Mouse (Mus musculus): Measurements from ENCODE around the gene Ajap1. TPM values are rescaled to one million over a fixed set of nuclear protein-coding genes. Genes with fewer than 3 reads are reported as not detected.
A peak's percentile ranks its signal among the peaks of the same experiment; 100 is the strongest.

Gene Ajap1
- polyA plus RNA-seq (2016; fragmentation: Nextera tagmentation; extraction: Ambion mirVana) = 0.16 and 0.41 TPM in 2 replicates

DNA sequence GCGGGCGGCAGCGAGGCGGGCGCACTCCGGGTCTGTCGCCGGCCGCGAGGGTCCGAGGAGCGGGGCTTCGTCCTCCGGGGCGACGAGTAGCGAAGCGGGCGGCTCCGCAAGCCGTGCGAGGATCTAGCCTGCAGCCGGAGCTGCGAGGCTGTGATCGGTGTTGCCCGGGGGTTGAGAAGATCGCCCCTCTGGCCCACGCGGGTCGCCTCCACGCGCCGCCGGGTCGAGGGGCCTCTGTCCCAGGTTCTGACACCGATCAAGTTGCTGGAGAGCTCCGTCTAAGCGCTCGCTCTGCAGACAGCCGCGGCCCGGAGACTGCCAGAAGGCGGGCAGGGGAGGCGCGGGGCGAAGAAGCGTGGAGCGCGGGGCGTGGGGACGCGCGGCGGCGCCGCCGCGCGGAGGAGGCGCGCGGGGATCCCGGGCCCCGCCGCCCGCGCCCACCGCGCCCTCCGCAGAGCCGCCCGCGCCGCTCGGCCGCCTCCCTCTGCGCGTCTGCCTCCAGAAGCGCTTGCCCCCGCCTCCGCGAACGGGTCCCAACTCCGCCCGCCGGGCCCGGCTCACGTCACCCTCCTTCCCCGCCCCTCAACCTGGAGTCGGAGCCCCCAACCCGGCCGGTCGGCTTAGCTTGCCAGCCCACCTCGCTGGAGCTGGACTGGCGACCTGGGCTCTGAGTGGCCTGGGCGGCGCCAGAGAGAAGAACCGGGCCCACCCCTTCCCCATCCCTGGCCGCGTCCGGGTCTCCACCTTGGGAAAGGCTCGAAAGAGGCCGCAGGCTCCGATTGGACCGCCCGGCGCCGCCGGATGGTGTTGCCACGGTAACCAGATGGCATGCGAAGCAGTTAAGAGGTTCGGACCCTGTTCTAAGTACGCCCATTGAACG lies at the start of gene Ajap1:
Gene Ajap1 (minus strand): TSS at position 353 of the 880 bp plus-strand sequence.
- H3K4me3 ChIP-seq = peak within 1 kb of the TSS; percentile 62
- no peak for DNase-seq (ENCODE audit: low spot score)
- no peaks in the 10 kb centered on the region for H3K9me3 ChIP-seq
- H3K27me3 ChIP-seq (ENCODE audit: insufficient read depth, poor library complexity, severe bottlenecking) = peaks cover 89% of the 10 kb centered on the region
- H3K36me3 ChIP-seq = no peaks in the 10 kb centered on the region
- WGBS = 1% methylated on average over 114 of the region's 114 CpGs
- H3K4me1 ChIP-seq = peaks cover 20% of the 10 kb centered on the region
- 0 out of 2 replicates have a peak within 1 kb of the TSS, but pooled peaks have one; percentile 36 for H3K27ac ChIP-seq

DNA sequence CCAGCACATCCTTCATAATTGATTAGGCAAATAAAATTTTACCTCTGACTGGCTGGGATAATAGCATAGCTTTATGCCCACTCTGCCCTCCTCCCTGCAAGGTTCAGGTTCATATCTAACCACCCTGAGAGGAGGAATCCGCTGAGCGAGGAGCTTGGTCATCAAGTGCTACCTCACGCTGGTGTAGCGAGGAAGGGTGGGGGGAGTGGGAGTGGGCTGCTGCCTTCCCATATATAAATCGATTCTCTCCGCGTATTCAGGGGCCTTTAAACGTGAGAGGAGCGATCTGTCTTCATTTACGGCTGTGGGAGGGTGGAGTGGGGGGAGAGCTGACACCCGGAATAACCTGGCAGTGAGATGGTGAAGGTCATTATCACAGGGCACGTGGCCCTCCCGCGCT lies 47.9 kb upstream of the Ajap1 start:
- H3K27me3 ChIP-seq (ENCODE audit: insufficient read depth, poor library complexity, severe bottlenecking) = peaks cover 5% of the 10 kb centered on the region; the same call in 1 of the 2 replicates
- H3K36me3 ChIP-seq = no peaks in the 10 kb centered on the region
- DNase-seq (ENCODE audit: low spot score) = no peak
- no peaks in the 10 kb centered on the region for H3K9me3 ChIP-seq
- no peak overlapping the region for H3K4me3 ChIP-seq
- H3K27ac ChIP-seq = no peak overlapping the region
- WGBS = 73% methylated on average over 14 of the region's 14 CpGs
- H3K4me1 ChIP-seq = peaks cover 13% of the 10 kb centered on the region

DNA sequence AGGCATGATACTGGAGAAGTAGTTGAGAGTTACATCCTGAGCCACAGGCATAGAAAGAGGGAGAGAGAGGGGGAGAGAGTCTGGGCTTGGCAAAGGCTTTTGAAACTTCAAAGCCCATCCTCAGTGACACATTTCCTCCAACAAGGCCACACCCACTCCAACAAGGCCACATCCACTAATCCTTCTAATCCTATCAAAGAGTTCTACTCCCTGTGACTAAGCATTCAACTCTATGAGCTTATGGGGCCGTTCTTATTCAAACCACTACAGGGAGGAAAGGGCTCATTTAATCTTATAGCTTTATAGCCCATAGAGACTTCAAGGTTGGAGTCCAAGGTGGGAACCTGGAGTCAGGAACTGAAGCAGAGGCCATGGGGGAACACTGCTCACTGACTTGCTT lies 39.0 kb upstream of the Ajap1 start:
- H3K9me3 ChIP-seq = no peaks in the 10 kb centered on the region
- H3K36me3 ChIP-seq = no peaks in the 10 kb centered on the region
- no peaks in the 10 kb centered on the region for H3K27me3 ChIP-seq (ENCODE audit: insufficient read depth, poor library complexity, severe bottlenecking)
- H3K4me1 ChIP-seq = no peaks in the 10 kb centered on the region
- DNase-seq (ENCODE audit: low spot score) = no peak
- WGBS = 71% methylated on average over 1 of the region's 1 CpGs
- no peak overlapping the region for H3K27ac ChIP-seq
- H3K4me3 ChIP-seq = no peak overlapping the region

DNA sequence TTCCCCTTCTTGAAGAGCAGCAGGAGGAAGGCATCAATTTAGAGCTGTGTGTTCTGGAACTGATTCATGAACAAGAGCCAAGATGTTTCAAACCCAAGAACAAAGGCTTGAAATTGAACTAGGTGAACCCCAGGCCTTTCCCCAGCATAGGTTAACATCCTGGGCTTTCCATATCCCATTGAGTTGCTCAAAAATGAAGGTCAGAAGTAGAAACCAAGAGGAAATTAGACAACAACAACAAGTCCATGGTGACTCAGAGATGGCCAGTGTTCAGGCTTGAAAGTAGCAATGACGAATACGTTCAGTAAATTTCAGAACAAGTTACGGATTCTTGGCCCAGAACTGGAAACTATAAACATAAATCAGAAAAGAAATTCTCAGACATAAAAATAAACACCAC lies 37.3 kb upstream of the Ajap1 start:
- H3K9me3 ChIP-seq = no peaks in the 10 kb centered on the region
- no peaks in the 10 kb centered on the region for H3K36me3 ChIP-seq
- H3K27ac ChIP-seq = no peak overlapping the region
- no peaks in the 10 kb centered on the region for H3K4me1 ChIP-seq
- DNase-seq (ENCODE audit: low spot score) = no peak
- 86% methylated on average over 3 of the region's 3 CpGs for WGBS
- H3K4me3 ChIP-seq = no peak overlapping the region
- H3K27me3 ChIP-seq (ENCODE audit: insufficient read depth, poor library complexity, severe bottlenecking) = no peaks in the 10 kb centered on the region

DNA sequence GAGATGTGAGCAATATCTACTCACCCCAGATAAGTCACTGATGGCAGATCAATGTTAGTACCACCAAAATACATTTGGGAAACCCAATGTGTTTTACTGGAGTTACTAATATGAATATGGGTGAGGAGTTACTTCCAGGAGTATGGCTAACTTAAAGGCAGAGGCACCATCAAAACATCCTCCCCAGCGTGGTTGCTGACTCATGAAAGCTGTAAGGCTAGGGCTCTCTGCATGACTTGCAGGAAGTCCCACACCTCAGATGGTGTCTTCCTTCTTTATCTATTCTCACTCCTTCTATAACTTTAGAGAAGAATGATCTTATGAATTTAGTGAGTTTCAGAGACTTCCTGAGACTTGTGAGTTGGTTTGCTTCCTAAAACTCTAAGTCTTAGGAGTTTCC lies 36.7 kb upstream of the Ajap1 start:
- DNase-seq (ENCODE audit: low spot score) = no peak
- no peaks in the 10 kb centered on the region for H3K9me3 ChIP-seq
- no peak overlapping the region for H3K27ac ChIP-seq
- no peaks in the 10 kb centered on the region for H3K36me3 ChIP-seq
- 76% methylated on average over 1 of the region's 1 CpGs for WGBS
- no peak overlapping the region for H3K4me3 ChIP-seq
- no peaks in the 10 kb centered on the region for H3K4me1 ChIP-seq
- H3K27me3 ChIP-seq (ENCODE audit: insufficient read depth, poor library complexity, severe bottlenecking) = no peaks in the 10 kb centered on the region

DNA sequence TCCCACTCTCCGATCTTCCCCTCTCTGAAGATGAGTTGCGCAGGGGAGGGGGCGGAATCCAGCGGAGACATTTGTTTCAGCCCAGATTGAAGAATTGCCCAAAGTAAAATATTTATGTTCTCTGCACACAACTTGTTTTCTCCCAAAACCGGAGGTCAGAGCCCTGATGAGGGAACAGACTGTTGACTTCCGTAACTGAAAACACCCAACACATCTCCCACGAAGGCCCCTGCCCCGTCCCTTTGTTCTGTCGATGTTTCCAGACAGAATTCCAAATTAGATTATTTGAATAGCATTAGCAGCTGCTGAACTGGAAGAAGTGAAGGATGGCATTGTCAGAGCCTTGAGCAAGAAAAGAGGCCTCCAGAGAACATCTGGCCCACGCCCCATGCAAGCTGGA lies 33.2 kb upstream of the Ajap1 start:
- Histone ChIP-seq H3K36me3 (no peaks in the 10 kb centered on the region), H3K4me1 (no peaks in the 10 kb centered on the region), H3K27ac (no peak overlapping the region), H3K27me3 (ENCODE audit: insufficient read depth, poor library complexity, severe bottlenecking) (no peaks in the 10 kb centered on the region), H3K9me3 (no peaks in the 10 kb centered on the region), H3K4me3 (no peak overlapping the region)
- whole genome bisulfite sequencing = 83% methylated on average over 10 of the region's 10 CpGs
- DNase-seq (ENCODE audit: low spot score) = no peak

DNA sequence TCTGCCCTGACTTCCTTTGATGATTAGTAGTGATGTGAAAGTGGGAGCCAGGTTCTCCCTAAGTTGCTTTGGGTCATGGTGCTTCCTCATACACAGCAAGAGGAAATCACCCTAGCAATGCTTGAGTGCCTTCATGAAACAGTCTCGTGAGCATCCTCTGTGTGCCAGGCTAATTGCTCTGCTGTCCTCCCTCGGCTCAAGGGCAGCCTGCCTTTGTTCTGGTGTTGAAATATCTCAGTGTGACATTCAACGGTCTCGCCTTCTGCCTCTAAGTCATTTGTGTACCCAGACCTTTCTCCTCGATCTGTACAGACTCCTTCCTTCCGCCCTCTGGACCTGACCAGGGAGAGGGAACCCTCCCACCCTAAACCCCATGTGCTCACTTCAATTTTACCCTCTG lies 31.5 kb upstream of the Ajap1 start:
- Histone ChIP-seq H3K36me3 (no peaks in the 10 kb centered on the region), H3K27ac (no peak overlapping the region), H3K4me3 (no peak overlapping the region), H3K9me3 (no peaks in the 10 kb centered on the region), H3K27me3 (ENCODE audit: insufficient read depth, poor library complexity, severe bottlenecking) (no peaks in the 10 kb centered on the region), H3K4me1 (no peaks in the 10 kb centered on the region)
- WGBS = 84% methylated on average over 6 of the region's 6 CpGs
- DNase-seq (ENCODE audit: low spot score) = no peak

DNA sequence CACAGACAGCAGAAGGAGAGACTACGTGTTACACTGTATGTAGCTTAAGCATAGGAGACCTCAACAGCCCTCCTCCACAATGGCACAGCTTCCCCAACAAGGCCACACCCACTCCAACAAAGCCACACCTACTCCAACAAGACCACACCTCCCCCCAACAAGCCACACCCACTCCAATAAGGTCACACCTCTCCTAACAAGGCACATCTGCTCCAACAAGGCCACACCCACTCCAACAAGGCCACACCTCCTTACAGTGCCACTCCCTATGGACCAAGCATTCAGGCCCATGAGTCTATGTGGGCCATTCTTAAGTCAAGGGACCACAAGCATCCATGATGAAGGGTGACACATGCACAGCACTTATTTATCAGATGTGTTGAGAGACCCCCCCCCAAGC lies 28.9 kb upstream of the Ajap1 start:
- WGBS = 97% methylated on average over 1 of the region's 1 CpGs
- no peaks in the 10 kb centered on the region for H3K27me3 ChIP-seq (ENCODE audit: insufficient read depth, poor library complexity, severe bottlenecking)
- 0 out of 2 replicates have a peak, but pooled peaks cover 3% of the 10 kb centered on the region for H3K9me3 ChIP-seq
- DNase-seq (ENCODE audit: low spot score) = peak; percentile 81
- H3K27ac ChIP-seq = no peak overlapping the region
- no peaks in the 10 kb centered on the region for H3K4me1 ChIP-seq
- no peaks in the 10 kb centered on the region for H3K36me3 ChIP-seq
- no peak overlapping the region for H3K4me3 ChIP-seq

DNA sequence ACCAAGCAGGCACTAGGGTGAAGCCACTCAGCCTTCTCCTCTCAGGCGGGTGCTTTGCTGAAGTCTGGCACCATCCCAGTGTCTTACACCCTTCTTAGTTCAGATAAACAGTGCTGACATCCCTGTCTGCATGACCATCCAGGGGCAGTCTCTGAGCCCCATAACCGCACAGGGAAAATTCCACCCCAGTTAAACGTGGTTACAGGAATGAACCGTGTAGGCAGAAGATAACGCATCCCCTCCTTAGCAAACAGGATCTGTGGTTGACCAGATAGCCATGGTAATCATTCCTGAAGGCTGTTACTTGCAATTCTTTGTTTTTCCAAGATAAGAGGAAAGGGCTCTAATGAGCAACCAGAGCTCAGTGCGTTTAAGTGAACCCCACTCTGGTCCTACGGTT lies 19.3 kb upstream of the Ajap1 start:
- Histone ChIP-seq H3K9me3 (no peaks in the 10 kb centered on the region), H3K27me3 (ENCODE audit: insufficient read depth, poor library complexity, severe bottlenecking) (peaks cover 11% of the 10 kb centered on the region), H3K4me3 (no peak overlapping the region), H3K36me3 (no peaks in the 10 kb centered on the region), H3K27ac (no peak overlapping the region), H3K4me1 (no peaks in the 10 kb centered on the region)
- DNase-seq (ENCODE audit: low spot score) = no peak
- WGBS = 28% methylated on average over 7 of the region's 7 CpGs

DNA sequence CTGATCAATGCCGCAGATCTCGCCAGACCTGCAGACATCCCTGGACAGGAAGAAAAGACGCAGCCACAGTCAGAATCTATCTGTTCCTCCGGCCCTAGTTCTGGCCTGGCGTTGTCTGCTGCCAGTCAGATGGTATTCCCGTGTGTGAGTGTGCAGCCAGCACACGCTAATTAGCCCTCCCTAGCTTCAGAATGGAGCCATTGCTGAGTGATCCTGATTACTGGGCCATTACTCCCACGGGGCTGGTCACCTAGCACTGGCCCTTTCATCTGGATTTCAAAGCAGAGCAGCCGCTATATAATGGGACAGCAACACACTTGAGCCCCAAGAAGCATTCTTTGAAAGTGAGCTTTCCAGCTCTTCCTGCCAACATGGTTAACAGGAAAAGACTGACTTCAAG lies 9.8 kb upstream of the Ajap1 start:
- 57% methylated on average over 9 of the region's 9 CpGs for WGBS
- 0 out of 2 replicates have a peak, but pooled peaks cover 3% of the 10 kb centered on the region for H3K4me1 ChIP-seq
- H3K27ac ChIP-seq = no peak overlapping the region
- H3K9me3 ChIP-seq = no peaks in the 10 kb centered on the region
- no peak for DNase-seq (ENCODE audit: low spot score)
- no peak overlapping the region for H3K4me3 ChIP-seq
- peaks cover 21% of the 10 kb centered on the region for H3K27me3 ChIP-seq (ENCODE audit: insufficient read depth, poor library complexity, severe bottlenecking)
- no peaks in the 10 kb centered on the region for H3K36me3 ChIP-seq

DNA sequence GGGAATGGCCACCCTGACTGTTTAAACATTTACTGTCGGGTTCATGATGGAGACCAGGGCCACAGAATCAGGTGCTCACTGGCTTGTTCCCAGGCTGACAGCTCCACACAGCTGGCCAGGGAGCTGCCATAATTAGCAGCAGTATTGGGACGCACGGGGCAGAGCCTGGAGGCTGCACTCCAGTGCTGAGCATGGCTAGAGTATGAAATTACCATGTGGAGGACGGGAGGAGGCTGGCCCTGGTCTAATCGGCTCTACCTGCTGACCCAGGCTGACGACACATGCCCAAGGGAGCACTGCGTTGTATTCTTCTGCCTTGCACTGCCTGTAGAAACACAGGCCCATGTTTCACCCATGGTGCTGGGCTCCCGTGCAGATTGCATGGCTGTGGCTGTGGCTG lies 6.5 kb upstream of the Ajap1 start:
- Histone ChIP-seq H3K9me3 (no peaks in the 10 kb centered on the region), H3K4me1 (0 out of 2 replicates have a peak, but pooled peaks cover 3% of the 10 kb centered on the region), H3K27ac (no peak overlapping the region), H3K36me3 (no peaks in the 10 kb centered on the region), H3K27me3 (ENCODE audit: insufficient read depth, poor library complexity, severe bottlenecking) (peaks cover 37% of the 10 kb centered on the region), H3K4me3 (no peak overlapping the region)
- no peak for DNase-seq (ENCODE audit: low spot score)
- 78% methylated on average over 8 of the region's 8 CpGs for WGBS

DNA sequence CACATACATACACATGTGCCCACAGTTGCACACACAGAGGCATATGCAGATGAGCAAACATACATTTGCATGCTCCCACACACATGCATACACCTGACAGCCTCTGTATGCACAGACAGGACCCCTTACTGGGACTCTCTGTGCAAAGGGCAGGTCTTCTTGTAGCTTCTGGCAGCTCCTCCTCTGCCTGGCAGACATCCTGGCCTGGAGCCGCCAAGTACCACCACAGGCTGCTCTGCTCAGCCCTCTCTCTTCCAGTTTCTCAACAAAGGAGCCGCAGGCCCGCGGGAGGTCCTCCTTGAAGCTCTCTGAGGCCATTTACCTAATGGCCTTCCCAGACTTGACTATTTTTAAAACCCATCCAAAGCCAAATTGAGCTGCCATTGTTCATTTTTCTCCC lies 3.3 kb upstream of the Ajap1 start:
- Histone ChIP-seq H3K27me3 (ENCODE audit: insufficient read depth, poor library complexity, severe bottlenecking) (peaks cover 70% of the 10 kb centered on the region), H3K27ac (no peak overlapping the region)
- 57% methylated on average over 4 of the region's 4 CpGs for WGBS

DNA sequence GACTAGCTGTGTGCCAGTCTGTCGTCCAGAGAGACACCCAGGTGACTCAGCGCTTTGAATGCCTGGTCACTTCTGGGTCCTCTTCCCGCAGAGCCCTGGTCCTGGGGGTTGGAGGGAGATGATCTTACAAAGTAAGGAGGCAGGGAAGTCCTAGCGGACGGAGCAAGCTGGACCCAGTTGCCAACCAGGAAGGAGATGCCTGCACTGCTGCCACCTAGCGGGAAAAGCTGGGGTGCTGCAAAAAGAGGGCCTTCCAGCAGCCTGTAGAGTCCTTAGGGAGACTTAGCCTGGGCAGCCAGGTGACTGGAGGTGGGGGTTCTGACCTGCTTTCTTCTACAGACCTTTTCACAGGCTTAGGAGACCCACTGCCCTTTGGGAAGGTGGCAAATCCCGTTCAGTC lies 1.8 kb upstream of the Ajap1 start:
- H3K27ac ChIP-seq = no peak overlapping the region
- H3K4me1 ChIP-seq = peaks cover 20% of the 10 kb centered on the region
- DNase-seq (ENCODE audit: low spot score) = peak; percentile 89
- no peak overlapping the region for H3K4me3 ChIP-seq
- peaks cover 85% of the 10 kb centered on the region for H3K27me3 ChIP-seq (ENCODE audit: insufficient read depth, poor library complexity, severe bottlenecking)
- H3K9me3 ChIP-seq = no peaks in the 10 kb centered on the region
- no peaks in the 10 kb centered on the region for H3K36me3 ChIP-seq
- under 1% methylated on average over 7 of the region's 7 CpGs for WGBS

More for the DNA sequence above, 3.3 kb upstream of the Ajap1 start:
- no peak for DNase-seq (ENCODE audit: low spot score)
- Histone ChIP-seq H3K4me1 (peaks cover 20% of the 10 kb centered on the region), H3K36me3 (no peaks in the 10 kb centered on the region), H3K4me3 (no peak overlapping the region), H3K9me3 (no peaks in the 10 kb centered on the region)
